Comparison of ENCODE assay signal across 17 mouse cellular contexts in the genomic region with DNA sequence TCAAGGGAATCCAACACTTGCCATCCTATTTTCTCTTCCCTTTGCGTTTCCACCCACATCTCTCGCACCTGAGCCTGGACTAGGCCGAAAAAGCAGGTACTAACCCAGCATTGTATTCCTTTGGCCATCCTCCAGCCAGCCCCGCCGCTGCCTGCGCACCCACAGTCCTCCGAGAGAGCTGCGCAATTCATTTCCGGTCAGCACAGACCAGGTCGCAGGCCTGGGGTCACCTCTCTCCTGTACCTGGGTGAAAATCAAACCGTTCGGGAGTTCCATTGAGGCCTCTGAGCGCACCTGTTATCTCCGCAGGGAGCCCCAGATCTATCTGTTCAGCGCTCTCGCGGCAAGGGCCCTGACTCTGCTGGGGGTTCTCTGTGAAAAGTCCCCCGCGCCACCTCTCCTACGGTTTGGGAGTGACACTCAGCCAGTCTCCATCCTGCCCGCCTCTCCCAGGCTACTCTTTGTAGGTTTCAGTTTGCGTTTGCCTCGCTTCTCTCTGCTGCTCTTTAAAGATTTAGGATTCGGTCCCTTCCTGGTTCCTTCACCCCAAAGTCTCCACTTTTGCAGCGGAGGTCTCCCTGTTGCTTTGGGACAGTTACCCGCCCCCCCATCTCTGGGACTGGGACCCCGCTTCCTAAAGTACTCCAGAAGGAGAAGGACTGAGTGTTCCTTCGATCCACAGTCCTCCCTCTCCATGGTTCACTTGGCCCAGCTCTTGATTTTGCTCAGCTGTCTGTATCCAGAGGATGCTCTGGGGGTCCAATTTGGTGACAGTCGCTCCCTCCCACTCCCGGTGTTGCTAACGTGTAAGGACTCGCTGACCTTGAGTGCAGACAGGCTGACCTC. TPM values are rescaled to one million over a fixed set of nuclear protein-coding genes. Genes with fewer than 3 reads are reported as not detected.
DNase-seq lines count a peak whose midpoint lies in the region; ATAC-seq lines count a peak whose summit lies in the region.
"Had no signal": no experiment of that assay in that cellular context is flagged by ENCODE, and none has a peak within 500 bp of the region (broad histone marks: within the 10 kb centered on the region; RNA-seq: fewer than 3 reads in every experiment).

No protein-coding gene starts in this region.

- no peak for ATAC-seq in heart, embryonic 15.5 days (replicated peaks; ENCODE audit: insufficient number of reproducible peaks, insufficient read depth, low FRiP score, low read depth)
- no peak for ATAC-seq in hindbrain, embryonic 14.5 days (ENCODE audit: low FRiP score)
- ATAC-seq in midbrain, embryonic 13.5 days, result 0 out of 2 replicates have a peak, but pooled peaks have one; percentile 8
- no peak for ATAC-seq in CD4-positive, CD25-positive, alpha-beta regulatory T cell, adult 4 months
- ATAC-seq: forebrain, embryonic 14.5 days; liver, postnatal 0 days had no signal

- H3K36me3 ChIP-seq in heart, embryonic 15.5 days, result no peaks in the 10 kb centered on the region
- no peaks in the 10 kb centered on the region for H3K36me3 ChIP-seq in embryonic facial prominence, embryonic 10.5 days (replicated peaks)
- H3K36me3 ChIP-seq in hindbrain, embryonic 14.5 days (replicated peaks; ENCODE audit: control insufficient read depth, insufficient read depth), result no peaks in the 10 kb centered on the region
- H3K36me3 ChIP-seq in midbrain, embryonic 13.5 days, result no peaks in the 10 kb centered on the region
- H3K36me3 ChIP-seq: embryonic facial prominence, embryonic 15.5 days had no signal

- no peak overlapping the region for H3K27ac ChIP-seq in heart, embryonic 15.5 days
- no peak overlapping the region for H3K27ac ChIP-seq in embryonic facial prominence, embryonic 10.5 days (replicated peaks)
- H3K27ac ChIP-seq in hindbrain, embryonic 14.5 days, result no peak overlapping the region
- peak overlapping the region; percentile 39; the same call in 1 of the 2 replicates for H3K27ac ChIP-seq in midbrain, embryonic 13.5 days
- H3K27ac ChIP-seq: embryonic facial prominence, embryonic 15.5 days had no signal

- no peaks in the 10 kb centered on the region for H3K9me3 ChIP-seq in heart, embryonic 15.5 days (replicated peaks)
- no peaks in the 10 kb centered on the region for H3K9me3 ChIP-seq in embryonic facial prominence, embryonic 10.5 days
- H3K9me3 ChIP-seq in hindbrain, embryonic 14.5 days (ENCODE audit: control insufficient read depth, low read length), result no peaks in the 10 kb centered on the region
- H3K9me3 ChIP-seq in midbrain, embryonic 13.5 days, result no peaks in the 10 kb centered on the region
- H3K9me3 ChIP-seq: embryonic facial prominence, embryonic 15.5 days had no signal

- H3K4me2 ChIP-seq in heart, embryonic 15.5 days, result peak overlapping the region; percentile 45
- peak overlapping the region; percentile 11 for H3K4me2 ChIP-seq in hindbrain, embryonic 14.5 days (replicated peaks)
- H3K4me2 ChIP-seq in midbrain, embryonic 13.5 days (replicated peaks), result peak overlapping the region; percentile 44
- H3K4me2 ChIP-seq: embryonic facial prominence, embryonic 15.5 days had no signal

- no peak for DNase-seq in heart, postnatal 4 days
- peak; percentile 34 for DNase-seq in embryonic facial prominence, embryonic 10.5 days (ENCODE audit: low spot score)
- no peak for DNase-seq in hindbrain, embryonic 14.5 days (ENCODE audit: low spot score)
- DNase-seq in lung, adult 18-20 months, result no peak
- no peak for DNase-seq in kidney, postnatal 10 days
- DNase-seq: heart, adult 11 months; kidney, adult 18-20 months; liver, postnatal 0 days; thymus, postnatal 14 days had no signal

- H3K4me1 ChIP-seq in heart, embryonic 15.5 days (replicated peaks), result peaks cover 17% of the 10 kb centered on the region
- H3K4me1 ChIP-seq in embryonic facial prominence, embryonic 10.5 days, result peaks cover 8% of the 10 kb centered on the region
- no peaks in the 10 kb centered on the region for H3K4me1 ChIP-seq in hindbrain, embryonic 14.5 days (replicated peaks; ENCODE audit: control insufficient read depth, insufficient read depth, low read length)
- H3K4me1 ChIP-seq in midbrain, embryonic 13.5 days (replicated peaks), result peaks cover 17% of the 10 kb centered on the region; the same call in 1 of the 2 replicates

- H3K9ac ChIP-seq in heart, embryonic 15.5 days, result no peak overlapping the region
- H3K9ac ChIP-seq in hindbrain, embryonic 14.5 days, result no peak overlapping the region
- peak overlapping the region; percentile 46 for H3K9ac ChIP-seq in midbrain, embryonic 13.5 days (replicated peaks)
- H3K9ac ChIP-seq: embryonic facial prominence, embryonic 15.5 days; liver, postnatal 0 days had no signal

- peaks cover 100% of the 10 kb centered on the region for H3K27me3 ChIP-seq in heart, embryonic 15.5 days
- peaks cover 100% of the 10 kb centered on the region for H3K27me3 ChIP-seq in embryonic facial prominence, embryonic 10.5 days (replicated peaks; ENCODE audit: low read depth, poor library complexity, severe bottlenecking)
- H3K27me3 ChIP-seq in hindbrain, embryonic 14.5 days (ENCODE audit: control insufficient read depth, insufficient read depth, low read length), result peaks cover 98% of the 10 kb centered on the region
- peaks cover 100% of the 10 kb centered on the region for H3K27me3 ChIP-seq in midbrain, embryonic 13.5 days

- peak overlapping the region; percentile 20 for H3K4me3 ChIP-seq in heart, embryonic 15.5 days
- 0 out of 2 replicates have a peak overlapping the region, but pooled peaks have one; percentile 1 for H3K4me3 ChIP-seq in embryonic facial prominence, embryonic 10.5 days
- H3K4me3 ChIP-seq in hindbrain, embryonic 14.5 days (replicated peaks; ENCODE audit: low read length), result peak overlapping the region; percentile 3; the same call in 1 of the 2 replicates
- peak overlapping the region; percentile 22 for H3K4me3 ChIP-seq in midbrain, embryonic 13.5 days (replicated peaks)
- H3K4me3 ChIP-seq: myocyte had no signal

- 1% methylated on average over 32 of the region's 32 CpGs for WGBS in heart, embryonic 15.5 days
- WGBS in embryonic facial prominence, embryonic 10.5 days, result under 1% methylated on average over 32 of the region's 32 CpGs
- 3% methylated on average over 32 of the region's 32 CpGs for WGBS in hindbrain, embryonic 14.5 days
- WGBS in midbrain, embryonic 13.5 days, result 3% methylated on average over 32 of the region's 32 CpGs

RNA-seq across cellular contexts. Expression of a gene that starts 11.5 kb away (rescaled TPM):
- polyA plus RNA-seq in heart, embryonic 15.5 days (2015; fragmentation: Nextera tagmentation; extraction: Ambion mirVana), result not detected in 2 replicates
- not detected for total RNA-seq in heart, postnatal 4 days (2021)
- polyA plus RNA-seq in embryonic facial prominence, embryonic 10.5 days (2016; fragmentation: Nextera tagmentation; extraction: Ambion mirVana), result 0.30 and 0.47 TPM in 2 replicates
- polyA plus RNA-seq in hindbrain, embryonic 14.5 days (2014; fragmentation: Nextera tagmentation; extraction: Ambion mirVana), result 2.7 and 6.2 TPM in 2 replicates
- 9.0 and 13.6 TPM in 2 replicates for polyA plus RNA-seq in midbrain, embryonic 13.5 days (2015; fragmentation: Nextera tagmentation; extraction: Ambion mirVana)
- polyA plus RNA-seq in CD4-positive, CD25-positive, alpha-beta regulatory T cell, adult 4 months (2017; shearing (Covaris generic)), result not detected
- total RNA-seq: layer of hippocampus, adult 8-10 months; left cerebral cortex, postnatal 36 days had no signal
- polyA plus RNA-seq: forebrain, embryonic 14.5 days; liver, postnatal 0 days had no signal
